8 mouse cellular contexts compared by ENCODE assay signal in the genomic region with DNA sequence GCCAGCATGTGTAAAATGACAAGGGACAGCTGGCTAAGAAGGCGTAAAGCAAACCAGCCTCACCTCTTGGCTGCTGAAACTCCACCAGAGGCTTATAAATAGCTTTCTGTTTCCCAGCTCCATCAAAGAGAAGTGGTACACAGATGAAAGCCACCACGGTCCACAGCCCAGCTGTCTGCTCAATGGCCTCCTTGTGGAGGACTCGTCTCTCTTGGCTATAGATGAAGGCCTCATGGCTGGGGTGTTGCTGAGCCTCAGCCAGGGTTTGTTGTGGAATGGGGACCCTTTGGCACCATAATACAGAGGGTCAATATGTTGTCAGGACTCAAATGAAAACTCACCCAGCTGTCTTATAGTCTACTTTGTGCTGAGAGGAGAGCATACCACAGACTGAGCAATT.
DNase-seq lines count a peak whose midpoint lies in the region; ATAC-seq and TF ChIP-seq lines count a peak whose summit lies in the region.

No protein-coding gene starts in this region.

- H3K9ac ChIP-seq in embryonic facial prominence, embryonic 12.5 days, result no peak overlapping the region

- H3K4me1 ChIP-seq in embryonic facial prominence, embryonic 12.5 days, result peaks cover 13% of the 10 kb centered on the region
- peaks cover 15% of the 10 kb centered on the region; the same call in 1 of the 2 replicates for H3K4me1 ChIP-seq in embryonic facial prominence, embryonic 10.5 days
- no peaks in the 10 kb centered on the region for H3K4me1 ChIP-seq in kidney, adult 2 months (ENCODE audit: control insufficient read depth, insufficient read depth, low read length)

- no peak overlapping the region for H3K4me2 ChIP-seq in embryonic facial prominence, embryonic 12.5 days (replicated peaks)

- H3K27ac ChIP-seq in embryonic facial prominence, embryonic 12.5 days, result no peak overlapping the region
- H3K27ac ChIP-seq in embryonic facial prominence, embryonic 10.5 days (replicated peaks), result no peak overlapping the region
- H3K27ac ChIP-seq in kidney, adult 2 months (ENCODE audit: insufficient read depth, low read depth, low read length), result no peak overlapping the region

- no peaks in the 10 kb centered on the region for H3K27me3 ChIP-seq in embryonic facial prominence, embryonic 12.5 days
- H3K27me3 ChIP-seq in embryonic facial prominence, embryonic 10.5 days (replicated peaks; ENCODE audit: low read depth, poor library complexity, severe bottlenecking), result no peaks in the 10 kb centered on the region
- H3K27me3 ChIP-seq in kidney, adult 2 months (replicated peaks; ENCODE audit: control insufficient read depth, insufficient read depth, low read length), result no peaks in the 10 kb centered on the region

- no peak for TF ChIP-seq POLR2A in kidney, adult 2 months (IDR thresholded peaks at IDR 0.05; ENCODE audit: low read depth, low read length)

- no peak for DNase-seq in embryonic facial prominence, embryonic 10.5 days (ENCODE audit: low spot score)
- DNase-seq in kidney, postnatal 4 days, result peak; percentile 9 to 16
- no peak for DNase-seq in kidney, adult 2 months
- DNase-seq in layer of hippocampus, postnatal 10 days (ENCODE audit: low spot score in 2 of 2), result peak; percentile 30 to 40
- peak; percentile 17 for DNase-seq in lung, postnatal 14 days
- no peak for DNase-seq in ovary, postnatal 36 days (ENCODE audit: low spot score)

- H3K4me3 ChIP-seq in embryonic facial prominence, embryonic 12.5 days, result no peak overlapping the region
- H3K4me3 ChIP-seq in embryonic facial prominence, embryonic 10.5 days, result no peak overlapping the region
- no peak overlapping the region for H3K4me3 ChIP-seq in kidney, adult 2 months (ENCODE audit: insufficient read depth, low read depth, low read length)

- ATAC-seq in embryonic facial prominence, embryonic 12.5 days (ENCODE audit: insufficient number of reproducible peaks, insufficient read depth, low FRiP score, low TSS enrichment), result 0 out of 2 replicates have a peak, but pooled peaks have one; percentile 35
- ATAC-seq in megakaryocyte progenitor cell, adult 5-6 weeks (replicated peaks; ENCODE audit: poor library complexity), result no peak

- 45% methylated on average over 3 of the region's 3 CpGs for WGBS in embryonic facial prominence, embryonic 12.5 days
- 46% methylated on average over 3 of the region's 3 CpGs for WGBS in embryonic facial prominence, embryonic 10.5 days
- 56% methylated on average over 3 of the region's 3 CpGs for WGBS in kidney, adult 2 months

- TF ChIP-seq CTCF in kidney, adult 2 months (conservative IDR thresholded peaks at IDR 0.05; ENCODE audit: insufficient read depth, insufficient read length, low read depth, low read length), result no peak

- H3K36me3 ChIP-seq in embryonic facial prominence, embryonic 12.5 days, result no peaks in the 10 kb centered on the region
- H3K36me3 ChIP-seq in embryonic facial prominence, embryonic 10.5 days (replicated peaks), result no peaks in the 10 kb centered on the region
- no peaks in the 10 kb centered on the region for H3K36me3 ChIP-seq in kidney, adult 2 months (ENCODE audit: control insufficient read depth, insufficient read depth, low read length)

- H3K9me3 ChIP-seq in embryonic facial prominence, embryonic 12.5 days, result no peaks in the 10 kb centered on the region
- no peaks in the 10 kb centered on the region for H3K9me3 ChIP-seq in embryonic facial prominence, embryonic 10.5 days

Comparison
In these comparisons a context has a peak if more than half of its experiments do, and no peak if none do; other contexts are left out.
1. DNase-seq: peak in kidney, postnatal 4 days (2 of 2), layer of hippocampus, postnatal 10 days (2 of 2) and lung, postnatal 14 days (single experiment); none in embryonic facial prominence, embryonic 10.5 days (single experiment), kidney, adult 2 months (single experiment) and ovary, postnatal 36 days (single experiment).